Mouse (Mus musculus): ENCODE measurements around the gene Psd4. TPM values are rescaled to one million over a fixed set of nuclear protein-coding genes. Genes with fewer than 3 reads are reported as not detected.

Psd4 gene
- polyA plus RNA-seq, 1 experiment from 2014 or later: 0.23 TPM

GRCm38 (mm10) chr2:24363818-24364217, 3.6 kb upstream of the Psd4 start:
- H3K36me3 ChIP-seq (ENCODE audit: poor library complexity, severe bottlenecking): no peaks in the 10 kb centered on the region
- H3K4me1 ChIP-seq: peaks cover 4% of the 10 kb centered on the region; the same call in 1 of the 2 replicates
- no peaks in the 10 kb centered on the region for H3K9me3 ChIP-seq (replicated peaks)
- no peak overlapping the region for H3K27ac ChIP-seq
- no peak for ATAC-seq
- no peak overlapping the region for H3K4me2 ChIP-seq
- no peak overlapping the region for H3K9ac ChIP-seq
- H3K4me3 ChIP-seq: no peak overlapping the region
- peaks cover 19% of the 10 kb centered on the region for H3K27me3 ChIP-seq
- 87% methylated on average over 3 of the region's 3 CpGs for WGBS

GRCm38 (mm10) chr2:24366214-24366975, 985 bp upstream of the Psd4 start:
- Histone ChIP-seq H3K27ac (no peak overlapping the region), H3K4me3 (no peak overlapping the region), H3K4me1 (peaks cover 4% of the 10 kb centered on the region; the same call in 1 of the 2 replicates), H3K9ac (no peak overlapping the region), H3K4me2 (no peak overlapping the region), H3K9me3 (replicated peaks) (no peaks in the 10 kb centered on the region), H3K36me3 (ENCODE audit: poor library complexity, severe bottlenecking) (no peaks in the 10 kb centered on the region), H3K27me3 (peaks cover 19% of the 10 kb centered on the region)
- ATAC-seq: no peak
- 79% methylated on average over 12 of the region's 12 CpGs for WGBS

GRCm38 (mm10) chr2:24367895-24368261, 498 bp downstream of the Psd4 start:
- no peaks in the 10 kb centered on the region for H3K36me3 ChIP-seq (ENCODE audit: poor library complexity, severe bottlenecking)
- peak overlapping the region; percentile 78 for H3K4me2 ChIP-seq
- peaks cover 4% of the 10 kb centered on the region; the same call in 1 of the 2 replicates for H3K4me1 ChIP-seq
- WGBS: 81% methylated on average over 4 of the region's 4 CpGs
- no peaks in the 10 kb centered on the region for H3K9me3 ChIP-seq (replicated peaks)
- no peak overlapping the region for H3K9ac ChIP-seq
- H3K4me3 ChIP-seq: peak overlapping the region; percentile 41; the same call in 1 of the 2 replicates
- no peak overlapping the region for H3K27ac ChIP-seq
- H3K27me3 ChIP-seq: peaks cover 19% of the 10 kb centered on the region
- no peak for ATAC-seq

GRCm38 (mm10) chr2:24378747-24379450, 11.5 kb downstream of the Psd4 start:
- no peaks in the 10 kb centered on the region for H3K9me3 ChIP-seq (replicated peaks)
- H3K4me2 ChIP-seq: no peak overlapping the region
- H3K4me3 ChIP-seq: no peak overlapping the region
- H3K9ac ChIP-seq: no peak overlapping the region
- H3K27ac ChIP-seq: no peak overlapping the region
- no peak for ATAC-seq
- H3K36me3 ChIP-seq (ENCODE audit: poor library complexity, severe bottlenecking): no peaks in the 10 kb centered on the region
- WGBS: 79% methylated on average over 5 of the region's 5 CpGs
- no peaks in the 10 kb centered on the region for H3K27me3 ChIP-seq
- H3K4me1 ChIP-seq: no peaks in the 10 kb centered on the region

- Histone ChIP-seq H3K9me3 (replicated peaks) (no peaks in the 10 kb centered on the region), H3K9ac (no peak overlapping the region), H3K36me3 (ENCODE audit: poor library complexity, severe bottlenecking) (no peaks in the 10 kb centered on the region), H3K4me2 (no peak overlapping the region), H3K27me3 (no peaks in the 10 kb centered on the region), H3K27ac (no peak overlapping the region), H3K4me3 (no peak overlapping the region), H3K4me1 (no peaks in the 10 kb centered on the region)
- no peak for ATAC-seq
- 81% methylated on average over 9 of the region's 9 CpGs for WGBS
These were observed 15.3 kb downstream of the Psd4 start for GRCm38 (mm10) chr2:24382456-24383230.

GRCm38 (mm10) chr2:24383636-24384035, 16.3 kb downstream of the Psd4 start:
- Histone ChIP-seq H3K27me3 (no peaks in the 10 kb centered on the region), H3K9ac (no peak overlapping the region), H3K27ac (no peak overlapping the region), H3K4me1 (no peaks in the 10 kb centered on the region), H3K4me3 (no peak overlapping the region), H3K4me2 (no peak overlapping the region), H3K36me3 (ENCODE audit: poor library complexity, severe bottlenecking) (no peaks in the 10 kb centered on the region), H3K9me3 (replicated peaks) (no peaks in the 10 kb centered on the region)
- ATAC-seq: no peak
- WGBS: 85% methylated on average over 3 of the region's 3 CpGs

- ATAC-seq: no peak
- H3K9me3 ChIP-seq (replicated peaks): no peaks in the 10 kb centered on the region
- H3K27ac ChIP-seq: no peak overlapping the region
- no peaks in the 10 kb centered on the region for H3K4me1 ChIP-seq
- H3K27me3 ChIP-seq: no peaks in the 10 kb centered on the region
- no peaks in the 10 kb centered on the region for H3K36me3 ChIP-seq (ENCODE audit: poor library complexity, severe bottlenecking)
- no peak overlapping the region for H3K9ac ChIP-seq
- H3K4me2 ChIP-seq: no peak overlapping the region
- H3K4me3 ChIP-seq: no peak overlapping the region
These were observed 17.0 kb downstream of the Psd4 start for GRCm38 (mm10) chr2:24384393-24384792.

- no peak overlapping the region for H3K4me3 ChIP-seq
- H3K27me3 ChIP-seq: no peaks in the 10 kb centered on the region
- H3K4me2 ChIP-seq: no peak overlapping the region
- no peak for ATAC-seq
- WGBS: 84% methylated on average over 14 of the region's 14 CpGs
- no peaks in the 10 kb centered on the region for H3K9me3 ChIP-seq (replicated peaks)
- no peak overlapping the region for H3K9ac ChIP-seq
- no peaks in the 10 kb centered on the region for H3K4me1 ChIP-seq
- H3K27ac ChIP-seq: no peak overlapping the region
- no peaks in the 10 kb centered on the region for H3K36me3 ChIP-seq (ENCODE audit: poor library complexity, severe bottlenecking)
These were observed 18.0 kb downstream of the Psd4 start for GRCm38 (mm10) chr2:24385111-24385961.

GRCm38 (mm10) chr2:24386158-24386963, 19.0 kb downstream of the Psd4 start:
- no peak for ATAC-seq
- 90% methylated on average over 21 of the region's 21 CpGs for WGBS
- no peaks in the 10 kb centered on the region for H3K9me3 ChIP-seq (replicated peaks)

GRCm38 (mm10) chr2:24386964-24387320, 19.6 kb downstream of the Psd4 start:
- no peak overlapping the region for H3K9ac ChIP-seq
- 84% methylated on average over 2 of the region's 2 CpGs for WGBS
- H3K36me3 ChIP-seq (ENCODE audit: poor library complexity, severe bottlenecking): no peaks in the 10 kb centered on the region
- H3K27ac ChIP-seq: no peak overlapping the region
- H3K27me3 ChIP-seq: no peaks in the 10 kb centered on the region
- no peak overlapping the region for H3K4me2 ChIP-seq
- no peaks in the 10 kb centered on the region for H3K9me3 ChIP-seq (replicated peaks)
- no peaks in the 10 kb centered on the region for H3K4me1 ChIP-seq
- no peak overlapping the region for H3K4me3 ChIP-seq
- ATAC-seq: no peak

More at GRCm38 (mm10) chr2:24386158-24386963, 19.0 kb downstream of the Psd4 start:
- no peaks in the 10 kb centered on the region for H3K4me1 ChIP-seq
- no peaks in the 10 kb centered on the region for H3K36me3 ChIP-seq (ENCODE audit: poor library complexity, severe bottlenecking)
- no peak overlapping the region for H3K4me3 ChIP-seq
- no peak overlapping the region for H3K9ac ChIP-seq
- no peak overlapping the region for H3K4me2 ChIP-seq
- no peaks in the 10 kb centered on the region for H3K27me3 ChIP-seq
- no peak overlapping the region for H3K27ac ChIP-seq
